Comparison of ENCODE assay signal across 22 mouse cellular contexts in the genomic region with DNA sequence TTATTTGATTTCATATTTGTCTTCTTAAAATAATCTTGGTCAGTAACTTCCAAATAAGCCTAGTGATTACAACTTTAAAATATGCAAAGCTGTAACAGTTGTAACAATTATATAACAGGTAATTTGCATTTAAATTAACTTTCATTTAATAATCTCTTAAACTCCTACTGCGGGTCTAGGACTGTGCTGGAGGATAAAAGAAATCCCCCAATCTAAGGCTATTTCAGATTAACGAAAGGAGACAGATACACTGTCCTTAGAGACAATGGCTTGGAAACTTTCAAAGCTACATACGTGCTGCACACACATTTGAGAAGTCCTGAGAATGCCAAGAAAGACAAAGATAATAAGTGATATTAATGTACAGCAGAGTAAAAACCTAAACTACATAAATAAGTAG. TPM values are rescaled to one million over a fixed set of nuclear protein-coding genes. Genes with fewer than 3 reads are reported as not detected.
A peak's percentile ranks its signal among the peaks of the same experiment; 100 is the strongest.
DNase-seq lines count a peak whose midpoint lies in the region; ATAC-seq and TF ChIP-seq lines count a peak whose summit lies in the region.
"Had no signal": no experiment of that assay in that cellular context is flagged by ENCODE, and none has a peak within 500 bp of the region (broad histone marks: within the 10 kb centered on the region; RNA-seq: fewer than 3 reads in every experiment).

No protein-coding gene starts in this region.

- DNase-seq in midbrain, embryonic 11.5 days (ENCODE audit: low spot score, missing footprints), result no peak
- no peak for DNase-seq in midbrain, embryonic 10.5 days (ENCODE audit: low spot score)
- no peak for DNase-seq in midbrain, embryonic 14.5 days
- no peak for DNase-seq in midbrain, postnatal 0 days (ENCODE audit: low spot score)
- DNase-seq: adrenal gland, adult 2 months; adrenal gland, adult 8-10 months; adrenal gland, postnatal 10 days; adrenal gland, postnatal 14 days; adrenal gland, postnatal 25 days; adrenal gland, postnatal 36 days; B cell, adult 2 months; cerebellum, adult 11 months; cerebellum, adult 11-12 months; cerebellum, adult 18-20 months had no signal

- H3K9me3 ChIP-seq in midbrain, embryonic 11.5 days (ENCODE audit: control insufficient read depth, low read length), result no peaks in the 10 kb centered on the region
- H3K9me3 ChIP-seq in midbrain, embryonic 10.5 days (replicated peaks), result no peaks in the 10 kb centered on the region
- H3K9me3 ChIP-seq in midbrain, embryonic 15.5 days, result no peaks in the 10 kb centered on the region
- H3K9me3 ChIP-seq in midbrain, embryonic 14.5 days (ENCODE audit: control insufficient read depth, low read length), result no peaks in the 10 kb centered on the region
- H3K9me3 ChIP-seq in midbrain, embryonic 16.5 days (replicated peaks; ENCODE audit: control insufficient read depth, low read length, poor library complexity, severe bottlenecking), result no peaks in the 10 kb centered on the region
- no peaks in the 10 kb centered on the region for H3K9me3 ChIP-seq in midbrain, postnatal 0 days (ENCODE audit: low read length)
- H3K9me3 ChIP-seq: G1E had no signal

- H3K4me3 ChIP-seq in midbrain, embryonic 11.5 days (ENCODE audit: low read depth, low read length), result no peak overlapping the region
- no peak overlapping the region for H3K4me3 ChIP-seq in midbrain, embryonic 10.5 days
- no peak overlapping the region for H3K4me3 ChIP-seq in midbrain, embryonic 15.5 days
- H3K4me3 ChIP-seq in midbrain, embryonic 14.5 days (replicated peaks; ENCODE audit: low read depth, low read length), result no peak overlapping the region
- no peak overlapping the region for H3K4me3 ChIP-seq in midbrain, embryonic 16.5 days (ENCODE audit: low read depth, low read length)
- H3K4me3 ChIP-seq in midbrain, postnatal 0 days (ENCODE audit: low read depth, low read length), result no peak overlapping the region

- no peaks in the 10 kb centered on the region for H3K27me3 ChIP-seq in midbrain, embryonic 11.5 days (ENCODE audit: control insufficient read depth, insufficient read depth, low read length)
- H3K27me3 ChIP-seq in midbrain, embryonic 10.5 days (ENCODE audit: low read depth, poor library complexity, severe bottlenecking), result no peaks in the 10 kb centered on the region
- H3K27me3 ChIP-seq in midbrain, embryonic 15.5 days (replicated peaks), result no peaks in the 10 kb centered on the region
- no peaks in the 10 kb centered on the region for H3K27me3 ChIP-seq in midbrain, embryonic 14.5 days (ENCODE audit: control insufficient read depth, insufficient read depth, low read length)
- H3K27me3 ChIP-seq in midbrain, embryonic 16.5 days (ENCODE audit: control insufficient read depth, insufficient read depth, low read depth, low read length), result no peaks in the 10 kb centered on the region
- H3K27me3 ChIP-seq in midbrain, postnatal 0 days (ENCODE audit: insufficient read depth, low read length), result no peaks in the 10 kb centered on the region
- H3K27me3 ChIP-seq: CH12.LX, Patski had no signal

- no peak overlapping the region for H3K4me2 ChIP-seq in midbrain, embryonic 11.5 days
- no peak overlapping the region for H3K4me2 ChIP-seq in midbrain, embryonic 15.5 days
- H3K4me2 ChIP-seq in midbrain, embryonic 14.5 days (ENCODE audit: low read length), result no peak overlapping the region
- H3K4me2 ChIP-seq in midbrain, embryonic 16.5 days (ENCODE audit: low read length), result no peak overlapping the region
- H3K4me2 ChIP-seq in midbrain, postnatal 0 days (ENCODE audit: low read depth, low read length, poor library complexity, severe bottlenecking), result no peak overlapping the region

- H3K27ac ChIP-seq in midbrain, embryonic 11.5 days (ENCODE audit: low read depth, low read length), result no peak overlapping the region
- H3K27ac ChIP-seq in midbrain, embryonic 10.5 days (replicated peaks), result no peak overlapping the region
- H3K27ac ChIP-seq in midbrain, embryonic 15.5 days, result no peak overlapping the region
- no peak overlapping the region for H3K27ac ChIP-seq in midbrain, embryonic 14.5 days (replicated peaks; ENCODE audit: low read depth, low read length)
- no peak overlapping the region for H3K27ac ChIP-seq in midbrain, embryonic 16.5 days (ENCODE audit: low read length)
- H3K27ac ChIP-seq in midbrain, postnatal 0 days (ENCODE audit: low read depth, low read length), result no peak overlapping the region

- WGBS in midbrain, embryonic 11.5 days, result 52% methylated on average over 3 of the region's 3 CpGs
- 81% methylated on average over 3 of the region's 3 CpGs for WGBS in midbrain, embryonic 10.5 days
- WGBS in midbrain, embryonic 15.5 days, result 34% methylated on average over 3 of the region's 3 CpGs
- WGBS in midbrain, embryonic 14.5 days, result 27% methylated on average over 3 of the region's 3 CpGs
- WGBS in midbrain, embryonic 16.5 days, result 35% methylated on average over 3 of the region's 3 CpGs
- WGBS in midbrain, postnatal 0 days, result 28% methylated on average over 3 of the region's 3 CpGs

- no peaks in the 10 kb centered on the region for H3K4me1 ChIP-seq in midbrain, embryonic 11.5 days (ENCODE audit: control insufficient read depth, insufficient read depth, low read length)
- H3K4me1 ChIP-seq in midbrain, embryonic 10.5 days, result no peaks in the 10 kb centered on the region
- no peaks in the 10 kb centered on the region for H3K4me1 ChIP-seq in midbrain, embryonic 15.5 days
- H3K4me1 ChIP-seq in midbrain, embryonic 14.5 days (ENCODE audit: control insufficient read depth, insufficient read depth, low read length), result no peaks in the 10 kb centered on the region
- no peaks in the 10 kb centered on the region for H3K4me1 ChIP-seq in midbrain, embryonic 16.5 days (ENCODE audit: control insufficient read depth, insufficient read depth, low read length)
- H3K4me1 ChIP-seq in midbrain, postnatal 0 days (ENCODE audit: insufficient read depth, low read length), result no peaks in the 10 kb centered on the region

- TF ChIP-seq CTCF in midbrain, postnatal 0 days (IDR thresholded peaks at IDR 0.05), result no peak

- H3K36me3 ChIP-seq in midbrain, embryonic 11.5 days (ENCODE audit: control insufficient read depth, insufficient read depth, low read length), result no peaks in the 10 kb centered on the region
- no peaks in the 10 kb centered on the region for H3K36me3 ChIP-seq in midbrain, embryonic 10.5 days
- no peaks in the 10 kb centered on the region for H3K36me3 ChIP-seq in midbrain, embryonic 15.5 days (replicated peaks)
- no peaks in the 10 kb centered on the region for H3K36me3 ChIP-seq in midbrain, embryonic 14.5 days (ENCODE audit: control insufficient read depth, insufficient read depth, low read length)
- H3K36me3 ChIP-seq in midbrain, embryonic 16.5 days (ENCODE audit: control insufficient read depth, insufficient read depth, low read length), result no peaks in the 10 kb centered on the region
- no peaks in the 10 kb centered on the region for H3K36me3 ChIP-seq in midbrain, postnatal 0 days (ENCODE audit: insufficient read depth, low read length)

- no peak overlapping the region for H3K9ac ChIP-seq in midbrain, embryonic 11.5 days (ENCODE audit: low read length)
- no peak overlapping the region for H3K9ac ChIP-seq in midbrain, embryonic 15.5 days
- H3K9ac ChIP-seq in midbrain, embryonic 14.5 days (replicated peaks; ENCODE audit: low read length), result no peak overlapping the region
- H3K9ac ChIP-seq in midbrain, embryonic 16.5 days (ENCODE audit: low read depth, low read length), result no peak overlapping the region
- no peak overlapping the region for H3K9ac ChIP-seq in midbrain, postnatal 0 days (replicated peaks; ENCODE audit: low read length, poor library complexity, severe bottlenecking)

- 0 out of 2 replicates have a peak, but pooled peaks have one; percentile 42 for ATAC-seq in midbrain, embryonic 11.5 days (ENCODE audit: low FRiP score)
- ATAC-seq in midbrain, embryonic 15.5 days (replicated peaks), result peak; percentile 78
- ATAC-seq in midbrain, embryonic 14.5 days (ENCODE audit: low FRiP score, low TSS enrichment), result no peak; the same call in 1 of the 2 replicates
- ATAC-seq in midbrain, embryonic 16.5 days, result peak; percentile 60; the same call in 1 of the 2 replicates
- ATAC-seq in midbrain, postnatal 0 days (ENCODE audit: low FRiP score), result no peak
- ATAC-seq: activated CD4-positive, CD25-positive, alpha-beta regulatory T cell, adult 4 months; CD4-positive, CD25-positive, alpha-beta regulatory T cell, adult 4 months; Patski had no signal

RNA-seq across cellular contexts. Expression of gene Col10a1, which starts 31.5 kb away (rescaled TPM):
- polyA plus RNA-seq in midbrain, embryonic 11.5 days (2014; fragmentation: Nextera tagmentation; extraction: Ambion mirVana), result 0.10 TPM in 1 of 2 replicates, not detected in the other
- polyA plus RNA-seq in midbrain, embryonic 10.5 days (2016; fragmentation: Nextera tagmentation; extraction: Ambion mirVana), result 0.19 TPM in 1 of 2 replicates, not detected in the other
- polyA plus RNA-seq in midbrain, embryonic 15.5 days (2015; fragmentation: Nextera tagmentation; extraction: Ambion mirVana), result 0.20 and 0.23 TPM in 2 replicates
- polyA plus RNA-seq in midbrain, embryonic 14.5 days (2014; fragmentation: Nextera tagmentation; extraction: Ambion mirVana), result 0.15 and 0.26 TPM in 2 replicates
- 0.15 and 0.46 TPM in 2 replicates for polyA plus RNA-seq in midbrain, embryonic 16.5 days (2015; fragmentation: Nextera tagmentation; extraction: Ambion mirVana)
- total RNA-seq in midbrain, postnatal 0 days (2014; rRNA removed), result 0.19 and 0.60 TPM in 2 replicates
- 0.10 and 0.11 TPM in 2 replicates for polyA plus RNA-seq in midbrain, postnatal 0 days (2015; fragmentation: Nextera tagmentation; extraction: Ambion mirVana)
- total RNA-seq: adrenal gland, adult 8-10 months; MEL had no signal
- polyA plus RNA-seq: G1E, Patski had no signal

Comparison
In these comparisons a context has a peak if more than half of its experiments do, and no peak if none do; other contexts are left out.
1. ATAC-seq: peak in midbrain, embryonic 11.5 days (single experiment), midbrain, embryonic 15.5 days (single experiment) and midbrain, embryonic 16.5 days (single experiment); none in midbrain, embryonic 14.5 days (single experiment) and midbrain, postnatal 0 days (single experiment).